Mouse (Mus musculus): ENCODE measurements around the gene Sfxn5. TPM values are rescaled to one million over a fixed set of nuclear protein-coding genes. Genes with fewer than 3 reads are reported as not detected.

Gene Sfxn5
- total and polyA plus RNA-seq, 3 experiments = 1.8 to 3.0 TPM; not detected in 1

GRCm38 (mm10) chr6:85231469-85231868 lies 101.8 kb downstream of the Sfxn5 start:
- H3K79me2 ChIP-seq (ENCODE audit: control insufficient read depth, insufficient read depth, low read length, poor library complexity) = no peaks in the 10 kb centered on the region
- no peak for DNase-seq (ENCODE audit: low read depth, low spot score)
- no peak overlapping the region for H3K9ac ChIP-seq (ENCODE audit: control insufficient read depth, low read depth, low read length, poor library complexity, severe bottlenecking)
- no peaks in the 10 kb centered on the region for H3K36me3 ChIP-seq (ENCODE audit: control insufficient read depth in 1 of 2, insufficient read depth in 2 of 2, low read length in 2 of 2)
- TF ChIP-seq MAX (IDR thresholded peaks at IDR 0.05; ENCODE audit: low read length) (no peak), CTCF (IDR thresholded peaks at IDR 0.05 in 2 of 3, conservative IDR thresholded peaks at IDR 0.05 in 1 of 3; ENCODE audit: control insufficient read depth in 1 of 3, insufficient read depth in 1 of 3, low read depth in 2 of 3, low read length in 3 of 3, poor library complexity in 1 of 3, severe bottlenecking in 1 of 3) (no peak), MXI1 (IDR thresholded peaks at IDR 0.05; ENCODE audit: low read depth, low read length) (no peak), E2F4 (IDR thresholded peaks at IDR 0.05; ENCODE audit: borderline replicate concordance, low read depth, low read length) (no peak), MYC (IDR thresholded peaks at IDR 0.05; ENCODE audit: low read depth, low read length) (no peak), HCFC1 (IDR thresholded peaks at IDR 0.05; ENCODE audit: low read depth, low read length) (no peak), MAZ (IDR thresholded peaks at IDR 0.05; ENCODE audit: low read depth, low read length) (no peak), TAL1 (IDR thresholded peaks at IDR 0.05; ENCODE audit: low read length) (no peak), MAFK (IDR thresholded peaks at IDR 0.05; ENCODE audit: borderline replicate concordance, low read depth, low read length) (no peak), ZKSCAN1 (IDR thresholded peaks at IDR 0.05; ENCODE audit: low read depth, low read length) (no peak), SIN3A (IDR thresholded peaks at IDR 0.05; ENCODE audit: low read length) (no peak), ELF1 (IDR thresholded peaks at IDR 0.05; ENCODE audit: low read depth, low read length) (no peak), CHD1 (IDR thresholded peaks at IDR 0.05; ENCODE audit: low read depth, low read length) (no peak)
- H3K27me3 ChIP-seq (ENCODE audit: control insufficient read depth in 1 of 2, insufficient read depth in 2 of 2, low read length in 2 of 2) = no peaks in the 10 kb centered on the region
- no peaks in the 10 kb centered on the region for H3K4me1 ChIP-seq (ENCODE audit: control insufficient read depth in 1 of 2, insufficient read depth in 2 of 2, low read length in 2 of 2)
- no peak overlapping the region for H3K27ac ChIP-seq (ENCODE audit: control insufficient read depth, low read depth, low read length)
- no peaks in the 10 kb centered on the region for H3K9me3 ChIP-seq (replicated peaks; ENCODE audit: insufficient read depth, low read length)
- H3K4me3 ChIP-seq (ENCODE audit: control insufficient read depth in 1 of 2, insufficient read depth in 1 of 2, low read depth in 2 of 2, low read length in 2 of 2) = no peak overlapping the region

- Histone ChIP-seq H3K4me3 (ENCODE audit: control insufficient read depth in 1 of 2, insufficient read depth in 1 of 2, low read depth in 2 of 2, low read length in 2 of 2) (no peak overlapping the region), H3K79me2 (ENCODE audit: control insufficient read depth, insufficient read depth, low read length, poor library complexity) (no peaks in the 10 kb centered on the region), H3K27ac (ENCODE audit: control insufficient read depth, low read depth, low read length) (no peak overlapping the region), H3K4me1 (ENCODE audit: control insufficient read depth in 1 of 2, insufficient read depth in 2 of 2, low read length in 2 of 2) (no peaks in the 10 kb centered on the region), H3K9me3 (replicated peaks; ENCODE audit: insufficient read depth, low read length) (no peaks in the 10 kb centered on the region), H3K36me3 (ENCODE audit: control insufficient read depth in 1 of 2, insufficient read depth in 2 of 2, low read length in 2 of 2) (no peaks in the 10 kb centered on the region), H3K27me3 (ENCODE audit: control insufficient read depth in 1 of 2, insufficient read depth in 2 of 2, low read length in 2 of 2) (no peaks in the 10 kb centered on the region), H3K9ac (ENCODE audit: control insufficient read depth, low read depth, low read length, poor library complexity, severe bottlenecking) (no peak overlapping the region)
- DNase-seq (ENCODE audit: low read depth, low spot score) = no peak
- TF ChIP-seq EP300 (IDR thresholded peaks at IDR 0.05; ENCODE audit: low read depth in 1 of 2, low read length in 2 of 2) (no peak), RCOR1 (IDR thresholded peaks at IDR 0.05; ENCODE audit: low read depth, low read length) (no peak), BHLHE40 (IDR thresholded peaks at IDR 0.05; ENCODE audit: borderline replicate concordance, low read depth, low read length) (no peak), KAT2A (conservative IDR thresholded peaks at IDR 0.05; ENCODE audit: low read depth, low read length) (no peak), USF2 (IDR thresholded peaks at IDR 0.05; ENCODE audit: borderline replicate concordance in 1 of 2, insufficient read depth in 1 of 2, low read depth in 1 of 2, low read length in 2 of 2) (no peak), GABPA (IDR thresholded peaks at IDR 0.05; ENCODE audit: low read depth, low read length) (no peak), MYC (IDR thresholded peaks at IDR 0.05; ENCODE audit: low read depth, low read length) (no peak), ETS1 (IDR thresholded peaks at IDR 0.05; ENCODE audit: low read depth, low read length) (no peak), MEF2A (IDR thresholded peaks at IDR 0.05; ENCODE audit: extremely low read depth, insufficient replicate concordance, low read depth, low read length, poor library complexity, severe bottlenecking) (no peak)
These were observed 102.5 kb downstream of the Sfxn5 start for GRCm38 (mm10) chr6:85230762-85231161.
